Mouse (Mus musculus): ENCODE results near the gene Spryd3. TPM values are rescaled to one million over a fixed set of nuclear protein-coding genes. Genes with fewer than 3 reads are reported as not detected.

Gene Spryd3
- polyA plus RNA-seq (2015; fragmentation: Nextera tagmentation; extraction: Ambion mirVana): 87.9 and 93.5 TPM in 2 replicates

DNA sequence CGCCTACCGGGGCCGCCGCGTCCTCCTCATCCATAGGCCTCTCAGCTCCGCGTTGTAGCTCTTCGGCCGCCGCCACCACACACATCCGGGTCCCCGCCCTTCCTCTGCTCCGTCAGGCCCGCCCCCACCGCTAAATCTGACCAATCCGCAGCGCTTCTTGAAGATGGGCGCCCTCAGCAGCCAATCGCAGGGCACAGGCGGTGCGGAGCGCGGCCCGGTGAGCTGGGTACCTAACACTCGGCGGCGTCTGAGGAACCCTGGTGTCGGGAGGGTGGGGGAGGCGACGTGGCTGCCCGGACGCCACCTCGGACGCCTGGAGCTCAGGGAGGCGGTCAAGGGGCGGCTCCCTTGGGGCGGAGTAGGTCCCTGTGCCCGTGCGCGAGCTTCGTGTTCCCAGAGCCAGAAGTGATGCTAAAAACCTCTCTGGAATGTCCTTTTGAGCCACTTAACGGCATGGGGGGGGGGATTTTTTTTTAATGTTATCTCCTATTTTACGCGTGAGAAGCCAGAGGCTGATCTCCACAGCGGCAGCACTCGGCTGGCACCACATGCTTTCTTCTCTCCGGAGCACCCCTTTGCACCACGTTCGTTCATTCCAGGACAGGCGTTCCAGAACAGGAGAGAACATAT lies at the start of gene Spryd3:
TSS of gene Spryd3 (minus strand) at position 106 of the 630 bp plus-strand sequence.
- H3K4me2 ChIP-seq: peak within 1 kb of the TSS; percentile 65

DNA sequence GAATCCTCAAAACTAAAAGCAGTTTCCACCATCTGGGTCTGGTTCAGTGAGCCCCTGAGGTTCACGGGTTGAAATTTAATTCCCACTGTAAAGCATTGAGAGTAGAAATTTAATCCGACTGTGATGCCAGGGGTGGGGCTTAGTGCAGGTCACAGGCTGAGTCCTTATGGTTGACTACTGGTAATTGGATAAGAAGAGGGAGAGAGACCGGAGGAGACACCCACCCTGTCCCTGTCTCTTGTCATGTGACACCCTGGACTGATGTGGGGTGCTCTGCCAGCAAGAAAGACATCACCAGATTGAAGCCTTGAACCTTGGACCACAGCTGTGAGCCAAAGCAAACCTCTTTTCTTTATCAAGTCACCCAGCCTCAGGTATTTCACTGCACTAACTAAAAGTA lies 47.0 kb upstream of the Spryd3 start:
- no peak overlapping the region for H3K9ac ChIP-seq
- no peaks in the 10 kb centered on the region for H3K9me3 ChIP-seq
- H3K4me3 ChIP-seq: no peak overlapping the region
- ATAC-seq (ENCODE audit: low FRiP score, low read depth): no peak
- H3K27me3 ChIP-seq: no peaks in the 10 kb centered on the region
- 0 out of 2 replicates have a peak, but pooled peaks cover 3% of the 10 kb centered on the region for H3K36me3 ChIP-seq
- H3K27ac ChIP-seq (replicated peaks): no peak overlapping the region
- no peaks in the 10 kb centered on the region for H3K4me1 ChIP-seq (replicated peaks)
- 85% methylated on average over 3 of the region's 3 CpGs for WGBS
- no peak overlapping the region for H3K4me2 ChIP-seq

More for the DNA sequence above, at the start of gene Spryd3:
- H3K36me3 ChIP-seq: peaks cover 16% of the 10 kb centered on the region
- no peaks in the 10 kb centered on the region for H3K27me3 ChIP-seq
- no peaks in the 10 kb centered on the region for H3K9me3 ChIP-seq
- WGBS: under 1% methylated on average over 49 of the region's 50 CpGs
- H3K4me3 ChIP-seq: peak within 1 kb of the TSS; percentile 93
- peaks cover 25% of the 10 kb centered on the region for H3K4me1 ChIP-seq (replicated peaks)
- H3K27ac ChIP-seq (replicated peaks): peak within 1 kb of the TSS; percentile 88
- H3K9ac ChIP-seq: peak within 1 kb of the TSS; percentile 89
- peak; percentile 99 for ATAC-seq (ENCODE audit: low FRiP score, low read depth)

DNA sequence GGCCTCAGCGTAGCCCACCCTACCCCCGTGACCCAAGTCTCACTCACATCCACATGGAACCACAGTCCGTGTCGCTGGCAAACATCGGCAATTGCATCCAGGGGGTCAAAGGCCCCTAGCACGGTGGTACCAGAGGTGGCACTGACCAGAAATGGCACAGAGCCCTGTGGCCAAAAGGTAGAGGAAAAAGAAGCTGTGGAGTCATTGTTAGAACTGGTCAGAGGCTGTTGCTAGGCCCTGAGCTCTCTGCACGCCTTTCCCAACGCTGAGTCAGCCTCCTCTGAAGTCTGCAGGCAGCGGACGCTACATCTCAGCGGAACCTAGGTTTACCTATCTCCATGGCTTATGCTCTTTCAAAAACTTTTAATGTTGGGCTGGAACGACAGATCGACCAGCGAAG lies 43.9 kb upstream of the Spryd3 start:
- WGBS: 89% methylated on average over 14 of the region's 14 CpGs
- no peaks in the 10 kb centered on the region for H3K4me1 ChIP-seq (replicated peaks)

GRCm38 (mm10) chr15:102179106-102179505 lies 43.1 kb upstream of the Spryd3 start:
- H3K9me3 ChIP-seq: no peaks in the 10 kb centered on the region
- 0 out of 2 replicates have a peak, but pooled peaks cover 3% of the 10 kb centered on the region for H3K36me3 ChIP-seq
- no peak overlapping the region for H3K9ac ChIP-seq
- H3K4me1 ChIP-seq (replicated peaks): no peaks in the 10 kb centered on the region
- no peaks in the 10 kb centered on the region for H3K27me3 ChIP-seq
- no peak for ATAC-seq (ENCODE audit: low FRiP score, low read depth)
- WGBS: 79% methylated on average over 9 of the region's 9 CpGs
- no peak overlapping the region for H3K4me3 ChIP-seq
- no peak overlapping the region for H3K27ac ChIP-seq (replicated peaks)
- no peak overlapping the region for H3K4me2 ChIP-seq

More for the DNA sequence above, 43.9 kb upstream of the Spryd3 start:
- no peak overlapping the region for H3K9ac ChIP-seq
- H3K27ac ChIP-seq (replicated peaks): no peak overlapping the region
- ATAC-seq (ENCODE audit: low FRiP score, low read depth): no peak
- no peaks in the 10 kb centered on the region for H3K27me3 ChIP-seq
- no peak overlapping the region for H3K4me2 ChIP-seq
- H3K9me3 ChIP-seq: no peaks in the 10 kb centered on the region
- no peak overlapping the region for H3K4me3 ChIP-seq
- 0 out of 2 replicates have a peak, but pooled peaks cover 3% of the 10 kb centered on the region for H3K36me3 ChIP-seq

- ATAC-seq (ENCODE audit: low FRiP score, low read depth): no peak
- Histone ChIP-seq H3K27ac (replicated peaks) (no peak overlapping the region), H3K9me3 (no peaks in the 10 kb centered on the region), H3K4me2 (no peak overlapping the region), H3K27me3 (no peaks in the 10 kb centered on the region), H3K4me3 (no peak overlapping the region), H3K4me1 (replicated peaks) (no peaks in the 10 kb centered on the region), H3K9ac (no peak overlapping the region), H3K36me3 (no peaks in the 10 kb centered on the region)
- WGBS: 17% methylated on average over 6 of the region's 6 CpGs
These were observed 42.2 kb upstream of the Spryd3 start for GRCm38 (mm10) chr15:102178279-102178678.

- H3K4me1 ChIP-seq (replicated peaks): no peaks in the 10 kb centered on the region
- H3K9me3 ChIP-seq: no peaks in the 10 kb centered on the region
- 84% methylated on average over 8 of the region's 8 CpGs for whole genome bisulfite sequencing
- no peak overlapping the region for H3K4me2 ChIP-seq
- H3K27me3 ChIP-seq: no peaks in the 10 kb centered on the region
- no peak overlapping the region for H3K27ac ChIP-seq (replicated peaks)
- no peak overlapping the region for H3K4me3 ChIP-seq
- H3K9ac ChIP-seq: no peak overlapping the region
- no peak for ATAC-seq (ENCODE audit: low FRiP score, low read depth)
- H3K36me3 ChIP-seq: no peaks in the 10 kb centered on the region
These were observed 41.4 kb upstream of the Spryd3 start for GRCm38 (mm10) chr15:102177417-102177816.

DNA sequence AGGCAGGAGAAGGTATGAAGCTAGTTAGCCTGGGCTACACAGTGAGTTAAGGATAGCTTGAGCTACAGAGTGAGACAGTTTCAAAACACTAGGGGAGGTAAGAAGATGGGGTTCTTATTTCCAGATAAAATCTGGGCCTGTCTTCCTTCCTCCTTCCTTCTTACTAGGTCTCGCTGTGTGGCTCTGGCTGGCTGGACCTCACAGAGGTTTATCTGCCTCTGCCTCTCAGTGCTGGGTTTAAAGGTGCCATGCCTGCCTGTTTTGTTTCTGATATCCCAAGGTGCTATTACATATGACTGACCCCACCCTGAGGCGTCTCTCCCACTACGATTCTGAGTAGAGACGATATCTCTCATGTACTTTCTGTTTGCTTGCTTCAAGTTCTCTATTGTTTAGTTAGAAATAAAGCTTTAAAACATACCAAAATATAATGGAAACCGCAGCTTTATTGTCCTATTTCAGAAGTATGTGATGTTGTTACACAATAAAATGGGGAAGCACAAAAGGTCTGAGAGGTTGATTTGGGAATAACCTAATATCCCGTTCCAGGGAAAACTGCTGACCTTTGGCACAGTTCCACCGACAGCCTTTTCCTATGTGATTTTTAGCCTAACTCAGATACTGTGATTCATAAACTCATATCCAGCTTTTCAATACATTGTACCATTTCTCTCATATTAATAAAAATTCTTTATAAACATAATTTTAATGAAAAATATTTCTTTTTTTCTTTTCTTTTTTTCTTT lies 40.7 kb upstream of the Spryd3 start:
- no peak for ATAC-seq (ENCODE audit: low FRiP score, low read depth)
- no peaks in the 10 kb centered on the region for H3K4me1 ChIP-seq (replicated peaks)
- no peak overlapping the region for H3K4me2 ChIP-seq
- H3K36me3 ChIP-seq: no peaks in the 10 kb centered on the region
- H3K9me3 ChIP-seq: no peaks in the 10 kb centered on the region
- H3K27ac ChIP-seq (replicated peaks): no peak overlapping the region
- no peaks in the 10 kb centered on the region for H3K27me3 ChIP-seq
- H3K9ac ChIP-seq: no peak overlapping the region
- no peak overlapping the region for H3K4me3 ChIP-seq
- WGBS: 90% methylated on average over 7 of the region's 7 CpGs

DNA sequence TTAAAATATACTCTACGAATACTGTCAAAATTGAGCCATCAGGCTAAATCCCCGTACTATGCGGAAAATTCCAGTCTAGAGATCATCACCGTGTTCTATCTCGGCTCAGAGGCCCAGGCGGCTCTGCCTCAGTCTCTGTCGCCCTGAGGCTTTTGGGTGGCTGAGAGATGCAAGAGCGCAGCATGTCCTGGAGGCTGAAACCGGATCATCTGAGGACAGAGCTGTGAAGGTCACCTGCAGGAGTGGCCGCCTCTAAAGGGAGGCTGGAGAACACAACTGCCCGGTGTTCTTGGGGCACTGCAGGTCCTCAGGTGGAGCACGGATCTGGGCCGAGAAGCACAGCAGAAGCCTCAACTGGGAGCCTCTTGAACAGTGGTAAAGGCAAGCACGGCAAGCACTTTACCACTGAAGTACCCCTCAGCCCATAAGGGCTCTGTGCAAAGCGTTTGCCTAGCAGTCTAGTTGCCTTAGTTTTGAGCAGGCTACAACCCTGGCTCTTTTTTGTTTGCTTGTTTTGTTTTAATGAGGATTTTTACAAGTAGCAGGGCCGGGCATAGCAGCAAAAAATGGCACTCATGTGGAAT lies 39.8 kb upstream of the Spryd3 start:
- H3K36me3 ChIP-seq: no peaks in the 10 kb centered on the region
- H3K4me3 ChIP-seq: no peak overlapping the region
- no peak overlapping the region for H3K4me2 ChIP-seq
- H3K27me3 ChIP-seq: no peaks in the 10 kb centered on the region
- H3K9ac ChIP-seq: no peak overlapping the region
- H3K4me1 ChIP-seq (replicated peaks): no peaks in the 10 kb centered on the region
- no peak for ATAC-seq (ENCODE audit: low FRiP score, low read depth)
- H3K27ac ChIP-seq (replicated peaks): no peak overlapping the region
- H3K9me3 ChIP-seq: no peaks in the 10 kb centered on the region
- 88% methylated on average over 16 of the region's 16 CpGs for WGBS

DNA sequence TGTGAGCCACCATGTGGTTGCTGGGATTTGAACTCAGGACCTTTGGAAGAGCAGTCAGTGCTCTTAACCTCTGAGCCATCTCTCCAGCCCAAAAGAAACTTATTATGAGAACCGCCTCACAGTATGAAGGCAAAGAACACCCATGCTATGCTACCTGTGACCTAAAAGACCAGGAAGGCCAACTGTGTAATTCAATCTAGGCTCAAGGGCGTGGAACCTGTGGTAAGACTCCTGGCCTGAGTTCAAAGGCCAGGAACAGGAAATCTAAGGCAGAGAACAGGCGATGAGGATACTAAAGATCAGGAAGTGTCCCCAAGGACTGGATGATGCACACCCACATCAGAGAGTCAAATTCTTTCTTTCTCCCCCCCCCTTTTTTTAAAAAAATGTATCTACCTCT lies 37.5 kb upstream of the Spryd3 start:
- 93% methylated on average over 3 of the region's 3 CpGs for whole genome bisulfite sequencing
- no peak for ATAC-seq (ENCODE audit: low FRiP score, low read depth)
- no peak overlapping the region for H3K4me3 ChIP-seq

GRCm38 (mm10) chr15:102169064-102169463 lies 33.0 kb upstream of the Spryd3 start:
- no peak overlapping the region for H3K9ac ChIP-seq
- ATAC-seq (ENCODE audit: low FRiP score, low read depth): no peak
- H3K27ac ChIP-seq (replicated peaks): no peak overlapping the region
- H3K4me1 ChIP-seq (replicated peaks): no peaks in the 10 kb centered on the region
- no peaks in the 10 kb centered on the region for H3K36me3 ChIP-seq
- H3K27me3 ChIP-seq: no peaks in the 10 kb centered on the region
- H3K4me2 ChIP-seq: no peak overlapping the region
- WGBS: 63% methylated on average over 2 of the region's 2 CpGs
- H3K9me3 ChIP-seq: no peaks in the 10 kb centered on the region
- no peak overlapping the region for H3K4me3 ChIP-seq

More for the DNA sequence above, 37.5 kb upstream of the Spryd3 start:
- H3K9ac ChIP-seq: no peak overlapping the region
- no peaks in the 10 kb centered on the region for H3K36me3 ChIP-seq
- H3K4me2 ChIP-seq: no peak overlapping the region
- no peaks in the 10 kb centered on the region for H3K27me3 ChIP-seq
- H3K4me1 ChIP-seq (replicated peaks): no peaks in the 10 kb centered on the region
- no peak overlapping the region for H3K27ac ChIP-seq (replicated peaks)
- no peaks in the 10 kb centered on the region for H3K9me3 ChIP-seq

DNA sequence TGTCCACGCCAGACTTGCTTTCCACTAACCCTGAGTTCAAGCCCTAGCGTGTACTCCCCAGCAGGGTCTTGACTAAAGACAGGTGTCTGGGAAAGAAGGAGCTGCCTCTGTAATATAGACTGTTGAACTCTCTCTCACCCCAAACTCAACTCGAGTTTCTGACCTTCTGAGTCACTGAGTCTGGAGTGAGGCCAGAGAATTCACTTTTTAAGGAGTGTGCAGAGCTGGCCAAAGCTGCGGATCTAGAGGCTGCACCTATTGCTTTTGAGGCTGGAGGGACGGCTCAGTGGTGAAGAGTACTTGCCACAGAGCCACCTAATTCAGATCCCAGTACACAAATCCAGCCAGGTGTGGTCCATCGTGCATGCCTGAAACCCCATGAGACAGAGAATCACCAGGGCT lies 31.6 kb upstream of the Spryd3 start:
- no peak for ATAC-seq (ENCODE audit: low FRiP score, low read depth)
- no peak overlapping the region for H3K9ac ChIP-seq
- H3K9me3 ChIP-seq: no peaks in the 10 kb centered on the region
- no peak overlapping the region for H3K4me3 ChIP-seq
- H3K4me2 ChIP-seq: no peak overlapping the region
- H3K36me3 ChIP-seq: no peaks in the 10 kb centered on the region
- 61% methylated on average over 6 of the region's 6 CpGs for WGBS
- H3K27me3 ChIP-seq: no peaks in the 10 kb centered on the region
- H3K4me1 ChIP-seq (replicated peaks): no peaks in the 10 kb centered on the region
- H3K27ac ChIP-seq (replicated peaks): no peak overlapping the region

DNA sequence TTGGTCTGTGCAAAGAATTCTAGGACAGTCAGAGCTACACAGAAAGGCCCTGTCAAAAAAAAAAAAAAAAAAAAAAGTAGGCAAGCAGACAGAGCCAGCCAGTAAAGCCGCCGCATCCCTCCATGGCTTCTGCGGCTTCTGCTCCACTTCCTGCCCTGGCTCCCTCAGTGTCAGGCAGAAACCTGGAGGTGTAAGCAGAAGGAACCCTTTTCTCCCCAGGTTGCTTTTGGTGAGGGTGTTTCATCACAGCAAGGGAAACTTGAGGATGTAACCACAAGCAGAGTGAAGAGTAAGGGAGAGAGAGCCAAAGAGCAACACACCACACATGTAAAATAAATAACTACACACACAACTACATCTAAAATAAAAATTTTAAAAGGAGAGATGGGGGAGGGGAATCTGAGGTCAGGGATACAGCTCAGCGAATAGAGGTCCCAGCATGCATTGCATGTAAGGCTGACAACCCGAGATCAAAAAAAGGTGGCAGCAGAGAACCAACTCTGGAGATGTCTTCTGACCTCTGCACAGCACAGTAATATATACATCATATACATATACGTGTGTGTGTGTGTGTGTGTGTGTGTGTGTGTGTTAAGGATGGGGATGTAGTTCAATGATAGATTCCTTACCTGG lies 29.6 kb upstream of the Spryd3 start:
- Histone ChIP-seq H3K4me1 (replicated peaks) (no peaks in the 10 kb centered on the region), H3K9me3 (no peaks in the 10 kb centered on the region), H3K4me2 (no peak overlapping the region), H3K4me3 (no peak overlapping the region), H3K27ac (replicated peaks) (no peak overlapping the region), H3K9ac (no peak overlapping the region), H3K27me3 (no peaks in the 10 kb centered on the region), H3K36me3 (no peaks in the 10 kb centered on the region)
- ATAC-seq (ENCODE audit: low FRiP score, low read depth): no peak
- 57% methylated on average over 6 of the region's 6 CpGs for WGBS

Measured in hindbrain, embryonic 15.5 days (tissue).